Mouse (Mus musculus): ENCODE measurements at regions not wholly inside any gene's neighbourhood (a gene's known extent, or its start where the extent isn't known, plus 50 kb on each side); places are given as distances from the start of the nearest gene placed in this dataset.

DNA sequence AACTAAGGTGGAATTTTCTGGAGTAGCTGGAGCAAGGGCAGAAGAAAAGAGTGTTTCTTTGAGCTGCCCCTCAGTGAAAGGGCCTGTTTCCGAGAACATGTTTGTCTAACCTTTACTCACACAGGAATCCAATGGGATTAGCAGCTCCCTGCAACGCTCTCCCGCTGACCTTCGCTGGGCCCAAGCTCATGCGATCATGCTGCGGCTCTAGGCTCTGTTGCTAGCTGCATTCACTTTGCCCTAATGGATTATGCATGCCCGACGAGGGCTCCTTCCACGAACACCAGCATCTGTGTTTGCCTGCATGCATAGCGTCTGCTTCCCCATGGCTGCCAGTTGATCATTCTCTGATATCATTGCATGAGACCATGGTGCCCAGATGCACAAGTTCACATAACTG, 140.2 kb downstream of the Bmp7 start:
- Histone ChIP-seq H3ac (ENCODE audit: control insufficient read depth, insufficient read length, low read depth) (no peak overlapping the region), H3K36me3 (ENCODE audit: control insufficient read depth, insufficient read depth) (no peaks in the 10 kb centered on the region), H3K79me3 (ENCODE audit: low read depth) (no peaks in the 10 kb centered on the region), H3K4me3 (ENCODE audit: insufficient read depth, poor library complexity, severe bottlenecking) (no peak overlapping the region), H3K79me2 (ENCODE audit: control insufficient read depth, insufficient read depth) (no peaks in the 10 kb centered on the region), H3K27me3 (ENCODE audit: control insufficient read depth, insufficient read depth, insufficient read length) (no peaks in the 10 kb centered on the region)
- no peak for TF ChIP-seq CTCF (IDR thresholded peaks at IDR 0.05; ENCODE audit: control insufficient read depth, insufficient read depth, insufficient read length)
- no peak for TF ChIP-seq MYOD1 (IDR thresholded peaks at IDR 0.05; ENCODE audit: control insufficient read depth, insufficient read length, low read depth)
- TF ChIP-seq FOSL1 (IDR thresholded peaks at IDR 0.05; ENCODE audit: insufficient read depth, low read length, poor library complexity, severe bottlenecking), result no peak
- TF ChIP-seq CEBPB (IDR thresholded peaks at IDR 0.05; ENCODE audit: low read depth), result no peak

DNA sequence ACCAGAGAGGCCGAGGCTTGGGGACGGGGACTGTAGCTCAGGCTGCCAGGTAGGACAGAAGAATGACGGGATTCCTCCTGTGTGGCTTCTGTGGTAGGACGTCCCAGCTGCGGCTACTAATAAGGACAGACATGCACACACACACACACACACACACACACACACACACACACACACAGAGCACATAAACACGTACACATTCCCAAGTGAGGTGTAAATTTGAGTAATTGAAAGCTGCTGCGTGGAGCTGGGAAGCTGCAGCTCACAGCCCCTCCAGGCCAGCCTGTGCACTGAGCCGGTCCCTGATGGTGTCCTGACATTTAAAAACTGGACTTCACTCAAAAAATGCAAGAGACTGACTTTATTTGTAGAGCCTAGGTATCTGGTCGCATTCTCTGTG, 139.3 kb downstream of the Bmp7 start:
- H3K4me3 ChIP-seq (ENCODE audit: insufficient read depth, poor library complexity, severe bottlenecking), result no peak overlapping the region
- no peaks in the 10 kb centered on the region for H3K79me3 ChIP-seq (ENCODE audit: low read depth)
- H3K27me3 ChIP-seq (ENCODE audit: control insufficient read depth, insufficient read depth, insufficient read length), result no peaks in the 10 kb centered on the region
- no peaks in the 10 kb centered on the region for H3K79me2 ChIP-seq (ENCODE audit: control insufficient read depth, insufficient read depth)
- no peak for TF ChIP-seq MYOG (IDR thresholded peaks at IDR 0.05; ENCODE audit: control insufficient read depth, extremely low read depth, insufficient read length)
- TF ChIP-seq FOSL1 (IDR thresholded peaks at IDR 0.05; ENCODE audit: insufficient read depth, low read length, poor library complexity, severe bottlenecking), result no peak
- no peak overlapping the region for H3ac ChIP-seq (ENCODE audit: control insufficient read depth, insufficient read length, low read depth)
- no peaks in the 10 kb centered on the region for H3K36me3 ChIP-seq (ENCODE audit: control insufficient read depth, insufficient read depth)

DNA sequence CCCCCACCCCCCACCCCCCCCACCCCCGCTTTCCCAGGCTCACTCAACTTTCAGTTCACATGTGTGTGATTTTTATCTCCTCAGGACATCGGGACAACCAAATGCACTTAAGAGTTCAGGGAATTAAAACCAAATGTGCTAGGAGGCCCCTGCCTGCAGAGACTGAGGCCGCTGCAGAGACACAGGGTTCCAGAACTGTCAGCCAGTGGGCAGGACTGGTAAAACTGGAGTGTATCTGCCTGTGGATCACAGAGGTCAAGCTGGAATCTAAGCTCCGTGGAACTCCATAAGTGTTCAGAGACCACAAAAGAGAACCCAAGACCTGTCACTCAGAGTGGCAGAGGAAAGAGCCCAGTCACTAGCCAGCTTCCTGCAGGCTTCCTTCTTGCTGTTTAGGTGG, 138.3 kb downstream of the Bmp7 start:
- no peak for TF ChIP-seq MYOD1 (IDR thresholded peaks at IDR 0.05; ENCODE audit: control insufficient read depth, insufficient read length, low read depth)
- no peaks in the 10 kb centered on the region for H3K79me3 ChIP-seq (ENCODE audit: low read depth)

GRCm38 (mm10) chr2:172807446-172807845, 132.7 kb downstream of the Bmp7 start:
- TF ChIP-seq MYOD1 (IDR thresholded peaks at IDR 0.05; ENCODE audit: control insufficient read depth, insufficient read length, low read depth) (no peak), CTCF (IDR thresholded peaks at IDR 0.05; ENCODE audit: control insufficient read depth, insufficient read depth, insufficient read length) (no peak), USF1 (IDR thresholded peaks at IDR 0.05; ENCODE audit: low read depth) (no peak), FOSL1 (IDR thresholded peaks at IDR 0.05; ENCODE audit: insufficient read depth, low read length, poor library complexity, severe bottlenecking) (no peak), MAX (IDR thresholded peaks at IDR 0.05) (no peak), MYOG (IDR thresholded peaks at IDR 0.05; ENCODE audit: control insufficient read depth, extremely low read depth, insufficient read length) (no peak), CEBPB (IDR thresholded peaks at IDR 0.05; ENCODE audit: low read depth) (no peak)
- Histone ChIP-seq H3ac (ENCODE audit: control insufficient read depth, insufficient read length, low read depth) (no peak overlapping the region), H3K27me3 (ENCODE audit: control insufficient read depth, insufficient read depth, insufficient read length) (no peaks in the 10 kb centered on the region), H3K79me3 (ENCODE audit: low read depth) (no peaks in the 10 kb centered on the region), H3K79me2 (ENCODE audit: control insufficient read depth, insufficient read depth) (no peaks in the 10 kb centered on the region), H3K36me3 (ENCODE audit: control insufficient read depth, insufficient read depth) (no peaks in the 10 kb centered on the region), H3K4me3 (ENCODE audit: insufficient read depth, poor library complexity, severe bottlenecking) (no peak overlapping the region)

More for the DNA sequence above, 138.3 kb downstream of the Bmp7 start:
- Histone ChIP-seq H3ac (ENCODE audit: control insufficient read depth, insufficient read length, low read depth) (no peak overlapping the region), H3K4me3 (ENCODE audit: insufficient read depth, poor library complexity, severe bottlenecking) (no peak overlapping the region), H3K79me2 (ENCODE audit: control insufficient read depth, insufficient read depth) (no peaks in the 10 kb centered on the region), H3K27me3 (ENCODE audit: control insufficient read depth, insufficient read depth, insufficient read length) (no peaks in the 10 kb centered on the region), H3K36me3 (ENCODE audit: control insufficient read depth, insufficient read depth) (no peaks in the 10 kb centered on the region)

GRCm38 (mm10) chr2:172809306-172809705, 130.8 kb downstream of the Bmp7 start:
- no peaks in the 10 kb centered on the region for H3K79me2 ChIP-seq (ENCODE audit: control insufficient read depth, insufficient read depth)
- TF ChIP-seq USF1 (IDR thresholded peaks at IDR 0.05; ENCODE audit: low read depth) (no peak), MAX (IDR thresholded peaks at IDR 0.05) (no peak), FOSL1 (IDR thresholded peaks at IDR 0.05; ENCODE audit: insufficient read depth, low read length, poor library complexity, severe bottlenecking) (no peak), CTCF (IDR thresholded peaks at IDR 0.05; ENCODE audit: control insufficient read depth, insufficient read depth, insufficient read length) (no peak), MYOG (IDR thresholded peaks at IDR 0.05; ENCODE audit: control insufficient read depth, extremely low read depth, insufficient read length) (no peak), MYOD1 (IDR thresholded peaks at IDR 0.05; ENCODE audit: control insufficient read depth, insufficient read length, low read depth) (no peak), CEBPB (IDR thresholded peaks at IDR 0.05; ENCODE audit: low read depth) (no peak)

GRCm38 (mm10) chr2:172813319-172813718, 126.8 kb downstream of the Bmp7 start:
- H3K79me2 ChIP-seq (ENCODE audit: control insufficient read depth, insufficient read depth), result no peaks in the 10 kb centered on the region
- no peaks in the 10 kb centered on the region for H3K36me3 ChIP-seq (ENCODE audit: control insufficient read depth, insufficient read depth)
- no peak overlapping the region for H3K4me3 ChIP-seq (ENCODE audit: insufficient read depth, poor library complexity, severe bottlenecking)
- H3K27me3 ChIP-seq (ENCODE audit: control insufficient read depth, insufficient read depth, insufficient read length), result no peaks in the 10 kb centered on the region
- H3ac ChIP-seq (ENCODE audit: control insufficient read depth, insufficient read length, low read depth), result no peak overlapping the region
- TF ChIP-seq MAX (IDR thresholded peaks at IDR 0.05) (no peak), FOSL1 (IDR thresholded peaks at IDR 0.05; ENCODE audit: insufficient read depth, low read length, poor library complexity, severe bottlenecking) (no peak), CEBPB (IDR thresholded peaks at IDR 0.05; ENCODE audit: low read depth) (peak; percentile 88), USF1 (IDR thresholded peaks at IDR 0.05; ENCODE audit: low read depth) (no peak)
- no peaks in the 10 kb centered on the region for H3K79me3 ChIP-seq (ENCODE audit: low read depth)

More at GRCm38 (mm10) chr2:172809306-172809705, 130.8 kb downstream of the Bmp7 start:
- H3K4me3 ChIP-seq (ENCODE audit: insufficient read depth, poor library complexity, severe bottlenecking), result no peak overlapping the region
- no peaks in the 10 kb centered on the region for H3K79me3 ChIP-seq (ENCODE audit: low read depth)
- no peaks in the 10 kb centered on the region for H3K27me3 ChIP-seq (ENCODE audit: control insufficient read depth, insufficient read depth, insufficient read length)
- no peaks in the 10 kb centered on the region for H3K36me3 ChIP-seq (ENCODE audit: control insufficient read depth, insufficient read depth)
- no peak overlapping the region for H3ac ChIP-seq (ENCODE audit: control insufficient read depth, insufficient read length, low read depth)

Measured in C2C12 (cell line).